Mouse (Mus musculus) urinary bladder, adult 18-20 months (tissue): ENCODE results near the gene Dst.

ENCODE experiments used
- DNase-seq, 2 experiments: peaks; one replicate each; pipeline ENCODE4 v3.0.0; 2022; ENCODE audit warnings: low spot score in 2 of 2, mixed read lengths in 2 of 2

The Dst gene

DNA sequence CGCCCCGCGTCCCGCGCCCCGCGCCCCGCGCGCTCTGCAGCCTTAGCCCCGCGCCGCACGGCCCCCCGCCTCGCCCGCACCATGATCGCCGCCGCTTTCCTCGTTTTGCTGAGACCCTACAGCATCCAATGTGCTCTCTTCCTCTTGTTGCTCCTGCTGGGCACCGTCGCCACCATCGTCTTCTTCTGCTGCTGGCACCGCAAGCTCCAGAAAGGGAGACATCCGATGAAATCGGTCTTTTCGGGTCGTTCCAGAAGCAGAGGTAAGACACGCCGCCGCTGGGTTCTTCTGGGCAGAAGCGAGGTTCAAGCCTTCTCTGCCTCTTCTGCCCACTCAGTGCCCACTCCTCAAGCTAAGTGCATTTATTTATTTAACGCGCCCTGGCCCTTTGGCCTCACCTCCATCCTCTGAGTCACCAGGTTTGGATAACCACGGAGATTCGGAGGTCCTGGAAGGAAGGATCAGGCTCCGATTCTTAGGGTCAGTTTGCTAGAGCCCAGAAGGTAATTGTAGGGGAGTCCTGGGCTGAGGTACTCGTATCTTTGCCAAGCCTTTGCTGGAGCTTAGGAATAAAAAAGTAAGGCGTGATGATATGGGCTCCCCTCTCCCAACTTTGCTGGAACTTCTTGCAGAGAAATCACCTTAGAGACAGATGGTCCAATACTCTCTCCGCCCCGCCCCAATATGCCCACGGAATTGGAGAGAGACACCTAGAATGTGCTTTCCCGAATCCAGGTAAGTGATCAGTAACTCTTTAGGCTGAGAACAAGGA is at the start of gene Dst:
Dst (plus strand) TSS at position 35 of the 772 bp plus-strand sequence.
- no peak for DNase-seq

DNA sequence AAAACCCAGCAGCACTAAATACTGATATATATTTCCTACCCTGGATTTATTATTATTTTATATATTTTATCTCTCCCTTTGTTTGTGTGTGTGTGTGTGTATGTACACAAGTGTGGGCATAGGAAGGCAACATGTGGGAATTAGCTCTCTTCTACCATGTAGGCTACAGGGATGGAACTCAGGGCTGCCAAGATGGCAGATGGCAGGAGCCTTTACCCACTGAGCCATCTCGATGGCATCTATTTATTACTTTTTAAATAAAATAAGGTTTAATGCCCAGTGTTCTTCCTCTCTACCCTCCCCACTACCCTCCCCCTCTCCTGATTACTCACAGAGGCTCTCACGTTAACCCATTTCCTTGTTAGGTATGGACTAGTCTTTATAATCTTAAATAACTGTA is 39.0 kb upstream of the Dst start:
- DNase-seq, result no peak

DNA sequence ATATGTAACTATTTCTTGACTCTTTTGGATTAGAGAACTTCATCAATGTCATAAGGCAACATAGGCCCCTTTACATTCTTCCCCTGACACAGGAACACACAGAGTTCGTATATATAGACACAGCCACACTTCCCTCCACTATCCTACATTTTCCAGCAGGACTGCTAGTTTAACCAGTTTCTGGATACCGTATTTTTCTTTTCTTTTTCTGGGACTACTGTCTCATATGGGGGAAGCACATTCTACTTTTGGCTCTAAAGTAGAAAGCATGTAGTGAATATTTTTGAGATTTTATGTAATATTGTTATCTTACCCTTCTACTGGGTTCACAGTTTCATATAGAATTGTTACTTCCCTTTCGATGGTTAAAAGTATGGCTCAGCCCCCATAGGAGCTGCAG is 38.6 kb upstream of the Dst start:
- no peak for DNase-seq

DNA sequence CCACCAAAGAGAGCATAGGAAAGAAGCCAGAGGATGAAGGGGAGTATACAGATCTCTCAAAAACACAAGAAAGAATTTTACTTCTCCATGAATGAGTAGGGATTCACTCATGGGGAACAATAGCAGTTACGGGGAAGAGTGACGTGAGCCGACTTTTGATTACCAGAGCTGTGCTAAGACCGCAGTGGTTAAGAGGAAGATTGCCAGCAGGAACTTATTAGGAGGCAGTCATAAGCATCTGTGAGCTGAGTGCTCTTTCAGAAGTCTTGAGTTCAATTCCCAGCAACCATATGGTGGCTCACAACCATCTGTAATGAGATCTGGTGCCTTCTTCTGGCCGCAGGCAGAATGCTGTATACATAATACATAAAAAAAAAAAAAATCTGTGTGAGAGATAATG is 34.5 kb upstream of the Dst start:
- DNase-seq, result no peak

DNA sequence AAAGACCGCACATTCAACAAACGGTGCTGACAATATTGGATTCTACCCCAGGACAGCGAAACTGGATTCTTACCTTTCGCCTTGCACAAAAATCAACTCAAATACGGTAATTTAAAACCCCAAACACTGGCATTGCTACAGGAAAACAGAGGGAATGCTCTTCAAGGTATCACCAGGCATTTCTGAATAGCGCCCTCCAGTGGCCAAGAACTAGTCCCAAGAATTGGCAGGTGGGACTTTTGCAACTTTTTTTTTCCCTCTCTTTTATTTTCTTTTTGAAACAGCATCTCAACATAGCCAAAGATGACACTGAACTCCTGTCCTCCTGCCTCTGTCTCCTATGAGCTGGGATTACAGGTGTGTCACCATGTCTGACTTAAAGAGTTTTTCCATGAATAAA is 32.3 kb upstream of the Dst start:
- no peak for DNase-seq

DNA sequence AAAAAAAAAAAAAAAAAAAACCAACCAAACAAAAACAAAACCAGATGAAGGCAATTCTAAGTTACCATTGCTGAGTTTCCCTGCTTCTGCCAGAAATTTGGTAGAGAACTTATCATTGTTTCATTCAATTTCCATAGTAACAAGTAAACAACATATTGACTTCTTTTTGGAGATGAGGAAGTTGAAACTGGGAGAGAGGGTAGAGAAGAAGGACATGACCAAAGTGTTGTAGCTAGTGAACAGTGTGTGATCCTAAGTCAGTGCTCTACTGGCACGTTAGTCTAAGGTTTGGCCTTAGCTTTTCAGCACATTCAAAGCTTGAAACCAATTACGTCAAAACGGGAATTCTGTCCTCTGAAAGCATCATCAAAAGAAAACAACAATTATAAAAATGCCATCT is 31.6 kb upstream of the Dst start:
- DNase-seq, result no peak

DNA sequence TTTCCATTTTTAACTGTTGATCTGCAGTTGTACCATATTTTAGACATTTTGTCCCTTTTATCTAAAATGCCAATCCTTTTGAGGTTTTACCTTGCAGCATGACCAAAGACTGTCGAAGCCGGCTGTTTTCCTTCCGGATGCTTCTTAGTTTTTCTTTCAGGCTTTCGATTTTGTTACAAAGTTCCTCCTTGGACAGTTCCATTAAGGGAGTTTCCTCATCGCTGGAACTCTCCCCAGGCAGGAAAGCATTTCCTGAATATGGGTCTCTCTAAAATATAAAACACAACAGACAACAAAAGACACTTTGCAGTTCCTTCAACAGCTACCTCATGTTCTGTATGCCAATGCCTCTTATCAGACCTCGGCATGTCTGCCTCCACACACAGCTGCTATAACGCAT is 29.9 kb upstream of the Dst start:
- DNase-seq, result no peak

DNA sequence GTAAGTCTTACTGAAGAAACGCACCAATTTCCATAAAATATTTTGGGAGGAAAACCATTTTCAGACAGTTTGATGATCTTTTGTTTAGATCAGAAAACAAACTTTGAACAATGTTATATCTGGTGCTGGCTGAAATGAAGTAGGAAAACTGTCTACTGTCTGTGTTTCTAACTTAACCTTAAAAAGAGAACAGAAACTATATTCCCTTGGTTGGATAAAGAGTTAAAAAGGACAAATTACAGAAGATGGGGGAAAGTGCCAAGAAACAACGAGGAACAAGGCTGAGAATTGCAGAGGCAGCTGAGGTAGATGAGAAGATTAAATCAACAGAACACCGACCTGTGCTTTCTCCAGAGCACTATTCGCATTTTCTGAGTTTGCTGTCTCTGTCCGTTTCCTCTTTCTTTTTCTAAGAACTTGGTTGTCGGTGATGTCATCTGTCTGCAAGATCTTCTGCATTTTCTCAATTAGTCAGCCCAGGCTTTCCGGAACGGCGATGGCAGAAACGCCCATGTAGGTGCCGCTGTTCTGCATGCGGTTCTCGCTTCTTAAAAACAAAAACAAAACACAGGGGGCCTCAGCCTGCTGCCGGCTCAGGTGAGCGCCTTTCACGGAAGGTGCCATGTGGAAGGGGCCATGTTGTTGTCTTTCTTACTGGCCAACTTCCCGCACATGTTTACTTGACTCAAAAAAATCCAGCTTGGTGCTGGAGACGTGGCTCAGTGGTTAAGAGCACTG is 24.8 kb upstream of the Dst start:
- peak; percentile 14 to 29 for DNase-seq

DNA sequence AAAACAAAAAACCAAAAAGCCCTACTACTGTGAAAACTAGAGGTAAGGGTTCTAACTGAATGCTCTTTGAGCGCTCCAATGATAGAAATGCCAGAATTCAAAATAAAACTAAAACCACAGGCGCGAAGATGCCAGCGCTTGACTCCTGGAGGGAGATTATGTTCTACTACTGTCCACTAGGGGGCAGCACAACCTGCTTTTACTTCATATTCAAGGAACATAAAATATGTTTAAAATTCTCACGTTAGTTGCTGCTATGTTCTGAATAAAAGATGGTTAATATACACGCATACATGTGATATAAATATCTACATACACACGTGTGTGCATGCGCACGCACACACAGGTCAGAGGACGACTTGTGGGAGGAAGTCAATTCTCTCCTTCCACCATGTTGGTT is 15.2 kb upstream of the Dst start:
- no peak for DNase-seq

DNA sequence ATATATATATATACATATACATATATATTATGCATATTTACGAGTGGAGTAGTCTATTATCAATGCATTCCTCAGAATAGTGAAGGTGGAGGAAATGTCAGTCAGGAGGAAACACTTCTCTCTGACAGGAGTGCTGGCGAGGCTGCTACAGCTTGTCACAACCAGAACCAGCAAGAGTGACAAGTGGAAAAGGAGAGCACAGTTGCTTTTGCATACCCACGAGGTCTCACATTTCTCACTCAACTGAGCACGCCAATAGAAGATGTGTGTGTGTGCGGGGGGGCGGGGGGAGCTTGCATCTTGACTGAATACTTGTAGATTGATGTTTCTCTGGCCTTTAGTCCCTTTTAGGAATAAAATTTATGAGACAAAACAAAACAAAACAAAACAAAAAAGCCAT is 11.9 kb upstream of the Dst start:
- no peak for DNase-seq

DNA sequence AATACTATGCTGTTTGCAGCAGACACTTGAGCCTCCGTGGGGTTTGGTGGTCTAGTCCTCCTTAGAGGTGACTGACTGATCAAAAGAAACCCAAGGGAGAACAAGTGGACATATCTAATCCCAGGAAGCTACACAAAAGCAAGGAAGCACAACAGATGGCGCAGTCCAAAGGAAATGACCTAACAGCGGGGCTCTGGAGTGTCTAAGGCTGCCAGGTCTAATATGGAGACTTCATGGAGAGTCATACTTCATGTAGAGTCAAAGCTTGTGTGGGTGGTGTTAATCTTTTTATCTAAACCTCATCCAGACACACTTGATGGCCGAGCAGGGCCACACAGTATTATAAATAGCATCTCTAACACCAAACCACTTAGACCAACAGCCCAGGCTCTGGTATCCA is 11.4 kb upstream of the Dst start:
- DNase-seq, result no peak

DNA sequence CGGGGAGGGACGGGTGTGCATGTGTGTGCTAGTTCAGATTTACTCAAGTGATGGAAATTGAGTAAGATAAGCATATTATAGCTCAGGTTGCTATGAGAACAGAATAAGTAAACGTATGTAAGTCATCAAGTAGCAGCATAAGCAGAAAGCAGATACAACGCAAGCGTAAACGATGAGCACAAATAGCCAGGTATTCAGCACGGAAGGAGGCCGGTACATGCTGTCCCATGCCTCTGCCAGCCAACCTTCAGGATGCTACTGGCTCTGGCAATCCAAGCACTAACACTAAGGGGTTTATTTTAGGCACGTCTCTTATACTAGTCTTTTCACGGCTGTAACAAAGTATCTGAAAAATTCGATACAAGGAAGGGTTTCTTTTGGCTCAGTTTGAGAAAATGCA is 10.6 kb upstream of the Dst start:
- DNase-seq, result no peak

DNA sequence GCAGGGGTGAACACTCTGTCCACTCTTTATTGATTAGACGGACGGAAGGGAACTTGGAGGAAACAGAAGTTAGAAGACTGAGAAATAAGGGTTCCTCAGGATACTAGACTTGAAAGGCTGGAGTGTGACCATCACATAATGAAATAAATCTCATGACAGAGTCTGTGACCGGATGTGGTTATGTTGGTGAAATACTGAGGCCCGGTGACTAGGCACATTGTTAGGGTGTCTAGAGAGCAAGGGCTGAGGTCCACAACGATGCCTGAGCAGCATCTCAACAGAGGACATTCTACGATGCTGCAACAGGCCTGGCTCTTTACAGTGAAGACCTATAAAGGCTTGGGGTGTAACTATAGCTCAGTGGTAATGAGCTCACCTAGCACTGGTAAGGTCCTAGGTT is 9.7 kb upstream of the Dst start:
- no peak for DNase-seq

DNA sequence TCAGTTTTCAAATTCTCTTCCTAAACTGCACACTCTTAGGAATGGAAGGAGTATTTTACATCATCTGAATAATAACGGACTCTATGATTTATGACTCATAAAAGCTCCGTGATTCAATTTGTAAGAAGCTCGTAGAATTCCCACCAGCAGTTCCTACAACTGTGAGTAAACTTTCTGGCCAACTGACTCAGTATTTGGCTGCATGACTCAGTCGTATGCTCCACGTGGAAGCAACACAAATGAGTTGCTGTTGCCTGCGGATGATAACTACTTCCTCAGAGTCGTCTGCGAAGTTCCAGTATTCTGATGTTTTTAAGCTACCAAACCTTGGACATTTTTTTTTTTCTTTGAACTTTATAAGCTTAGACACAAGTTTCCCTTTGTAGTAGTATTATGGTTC is 7.8 kb upstream of the Dst start:
- DNase-seq, result peak in 1 of 2 experiments; percentile 15

DNA sequence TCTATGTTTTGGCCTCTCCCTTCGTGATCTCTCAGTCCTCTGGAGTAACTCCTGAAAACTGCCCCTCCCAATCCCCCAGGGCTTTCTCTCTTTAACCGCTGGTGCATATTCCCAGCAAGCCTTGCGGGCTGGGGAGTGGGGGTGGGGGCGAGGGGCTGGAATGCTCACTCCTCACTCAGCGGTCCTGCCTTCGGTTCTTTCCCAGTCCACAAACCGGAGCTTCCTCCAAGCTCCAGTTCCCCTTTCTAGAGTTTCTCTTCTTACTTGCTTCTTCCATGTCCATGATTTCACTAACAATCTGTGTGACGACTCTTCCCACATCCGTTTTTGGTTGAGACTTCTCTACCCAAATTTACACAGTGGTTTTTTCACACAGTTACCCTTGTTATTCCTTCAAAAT is 4.4 kb upstream of the Dst start:
- DNase-seq, result no peak

DNA sequence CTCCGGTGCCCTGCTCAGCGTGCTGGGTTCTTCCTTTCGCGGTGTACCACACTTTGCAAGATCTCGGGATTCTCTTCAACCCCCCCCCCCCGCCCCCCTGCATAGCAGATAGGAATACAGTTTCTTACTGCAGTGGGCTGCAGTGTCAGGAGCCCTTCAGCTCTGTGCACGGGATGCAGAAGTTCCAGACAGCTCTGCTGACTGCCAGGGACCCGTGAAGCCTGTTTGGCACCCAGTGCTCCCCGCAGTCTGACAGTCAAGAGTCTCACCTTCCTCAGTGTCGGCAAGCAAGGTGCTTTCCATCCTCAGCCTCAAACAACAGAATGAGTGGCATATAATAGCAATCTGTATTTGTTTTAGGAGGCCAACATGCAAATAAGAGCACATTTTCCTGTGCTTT is 1.8 kb upstream of the Dst start:
- DNase-seq, result no peak

DNA sequence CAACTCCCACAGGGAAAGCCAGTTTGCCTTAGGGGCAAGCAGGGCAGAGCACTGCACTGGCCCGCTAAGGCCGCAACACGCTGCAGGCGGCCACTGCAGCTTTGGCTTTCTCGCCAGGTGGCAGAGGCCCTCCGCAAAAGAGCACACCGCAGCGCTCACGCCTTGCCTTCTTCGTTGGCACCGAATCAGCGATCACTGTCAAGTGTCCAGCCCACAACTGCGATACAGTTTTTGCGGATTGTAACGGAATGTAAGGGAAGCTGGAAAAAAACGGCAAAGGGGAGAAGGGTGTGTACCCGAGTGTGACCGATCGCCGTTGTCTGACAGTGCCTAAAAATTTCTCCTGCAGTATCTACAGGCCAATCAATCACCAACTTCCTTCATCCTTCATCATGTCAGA is 1.1 kb upstream of the Dst start:
- DNase-seq, result no peak

DNA sequence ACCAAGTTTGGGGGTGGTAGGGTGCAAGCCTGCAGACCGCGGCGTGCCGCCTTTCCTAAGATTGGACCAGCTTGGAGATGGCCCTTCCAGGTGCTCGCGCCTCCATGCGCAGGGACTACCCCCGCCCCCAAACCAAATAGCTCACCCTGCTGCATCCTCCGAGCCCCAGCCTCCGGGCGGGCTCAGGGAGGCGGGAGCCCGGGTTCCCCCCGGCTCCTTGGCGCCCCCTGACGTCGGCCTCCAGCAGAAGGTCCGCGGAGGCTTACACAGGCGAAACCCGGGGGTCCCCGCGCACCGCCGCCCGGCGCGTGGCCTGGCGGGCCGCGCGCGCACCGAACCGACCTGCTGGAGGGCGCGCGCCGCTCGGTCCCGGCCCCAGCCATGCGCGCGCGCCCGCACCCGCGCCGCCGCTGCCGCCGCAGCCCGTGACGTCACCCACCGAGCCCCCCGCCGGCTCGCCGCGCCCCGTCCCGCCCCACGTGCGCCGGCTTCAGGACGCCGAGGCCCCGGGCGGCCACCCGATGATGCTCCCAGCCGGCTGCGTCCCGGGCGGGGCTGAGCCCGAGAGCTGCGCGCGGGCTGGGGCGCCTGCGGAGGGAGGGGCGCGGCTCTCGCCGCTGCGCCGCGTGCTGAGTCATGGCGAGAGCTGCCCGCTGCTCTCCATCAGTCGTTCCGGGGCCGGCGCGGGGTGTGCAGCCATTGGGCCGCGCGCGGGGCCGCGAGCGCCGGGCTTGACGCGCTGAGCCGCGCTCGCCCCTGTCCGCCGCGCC is 419 bp upstream of the Dst start, which contains the start of gene Bend6:
Bend6 (minus strand) TSS at position 396 of the 770 bp plus-strand sequence.
- peak; percentile 39 to 50 for DNase-seq

DNA sequence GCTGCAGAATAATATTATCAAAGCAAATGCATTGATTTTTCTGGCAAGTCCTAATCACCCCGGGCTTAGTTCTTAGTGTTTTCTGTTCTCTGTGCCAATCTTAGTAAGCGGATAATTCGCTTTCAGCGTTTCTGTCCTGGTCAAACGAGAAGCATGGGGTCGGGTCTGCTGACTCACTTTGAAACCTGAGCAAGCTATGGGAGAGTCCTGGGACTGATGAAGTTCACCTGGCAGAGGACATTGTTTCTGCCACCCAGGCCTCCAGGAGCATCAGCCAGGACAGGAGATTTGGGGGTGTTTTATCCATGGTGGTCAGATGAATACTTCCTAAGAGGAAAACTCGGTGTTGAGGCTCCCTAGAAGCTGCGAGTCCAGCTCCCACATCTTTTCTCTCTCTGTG is 3.6 kb downstream of the Dst start:
- DNase-seq, result no peak

DNA sequence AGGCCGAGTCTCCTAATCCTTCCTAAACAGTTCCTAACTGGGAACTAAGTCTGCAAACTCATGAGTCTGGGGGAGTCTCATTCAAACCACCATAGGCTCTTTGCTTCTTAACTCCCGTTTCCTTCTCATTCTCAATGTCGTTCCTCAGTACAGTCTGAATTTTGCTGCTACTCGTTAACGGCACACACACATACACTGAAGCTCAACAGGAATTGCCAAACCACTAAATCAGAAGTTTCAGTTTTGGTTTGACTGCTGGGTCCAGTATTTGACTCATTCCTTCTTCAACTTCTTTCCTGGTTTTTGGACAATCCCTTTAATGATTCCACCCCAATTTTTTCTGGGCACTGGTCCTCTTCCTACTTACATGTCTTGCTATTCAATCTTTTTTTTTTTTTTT is 8.5 kb downstream of the Dst start:
- no peak for DNase-seq

DNA sequence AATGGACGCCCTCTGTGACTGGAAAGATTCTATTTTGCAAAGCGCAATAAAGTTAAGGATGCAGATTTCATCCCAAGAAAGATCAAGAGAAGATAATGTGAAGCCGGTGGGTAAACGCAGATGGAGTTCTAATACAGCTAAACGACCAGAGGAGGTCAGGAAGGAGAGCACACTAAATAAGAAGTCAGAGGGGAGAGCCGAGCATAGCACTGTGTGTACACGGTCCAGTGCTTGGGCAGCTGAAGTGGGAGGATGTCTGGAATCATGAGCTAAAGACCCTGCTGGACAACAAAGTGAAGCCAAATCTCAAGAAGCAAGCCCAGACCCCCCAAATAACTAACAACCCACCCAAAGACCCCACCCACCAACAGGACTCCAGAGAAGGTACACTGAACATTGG is 14.9 kb downstream of the Dst start:
- DNase-seq, result no peak

DNA sequence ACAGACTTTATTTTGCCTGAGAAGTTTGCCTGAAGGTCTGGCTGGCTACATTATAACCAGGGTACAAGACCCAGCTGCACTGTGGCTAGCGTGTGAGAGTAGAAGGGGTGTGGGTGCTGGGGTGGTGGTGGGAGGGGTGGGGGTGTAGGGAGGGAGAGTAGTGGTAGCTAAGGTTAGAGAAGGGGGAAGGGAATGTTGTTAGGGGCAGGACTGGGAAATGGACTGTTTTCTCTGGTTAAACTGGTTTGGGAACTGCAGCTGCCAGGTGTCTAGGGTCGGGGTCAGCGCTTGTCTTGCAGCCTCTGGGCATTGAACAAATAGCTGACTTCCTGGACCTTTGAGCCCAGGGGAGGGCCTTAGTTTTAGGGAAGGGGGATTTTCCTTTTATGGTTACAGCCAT is 17.3 kb downstream of the Dst start:
- no peak for DNase-seq

DNA sequence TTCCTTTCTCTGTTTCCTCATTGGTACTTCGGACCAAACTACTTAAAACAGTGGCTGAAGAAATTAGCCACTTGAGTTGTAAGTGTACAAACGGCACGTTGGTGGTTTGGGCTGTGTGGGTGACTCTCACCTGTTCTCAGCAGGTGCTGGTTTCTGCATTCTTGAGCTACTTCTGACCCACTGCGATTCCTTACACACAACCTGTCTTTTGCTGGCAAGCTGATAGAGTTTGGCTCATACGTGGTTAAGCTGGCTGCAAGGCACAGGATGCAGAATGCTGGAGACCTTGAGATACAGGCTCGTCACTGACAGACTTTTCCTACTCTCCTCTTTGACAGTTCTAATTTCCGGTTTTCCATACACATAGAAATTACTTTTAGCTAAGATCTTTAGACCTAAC is 19.4 kb downstream of the Dst start:
- DNase-seq, result no peak
